Mouse (Mus musculus): Measurements from ENCODE around the gene Socs7. TPM values are rescaled to one million over a fixed set of nuclear protein-coding genes. Genes with fewer than 3 reads are reported as not detected.

Gene Socs7
- polyA plus RNA-seq, 1 experiment: 17.3 TPM

DNA sequence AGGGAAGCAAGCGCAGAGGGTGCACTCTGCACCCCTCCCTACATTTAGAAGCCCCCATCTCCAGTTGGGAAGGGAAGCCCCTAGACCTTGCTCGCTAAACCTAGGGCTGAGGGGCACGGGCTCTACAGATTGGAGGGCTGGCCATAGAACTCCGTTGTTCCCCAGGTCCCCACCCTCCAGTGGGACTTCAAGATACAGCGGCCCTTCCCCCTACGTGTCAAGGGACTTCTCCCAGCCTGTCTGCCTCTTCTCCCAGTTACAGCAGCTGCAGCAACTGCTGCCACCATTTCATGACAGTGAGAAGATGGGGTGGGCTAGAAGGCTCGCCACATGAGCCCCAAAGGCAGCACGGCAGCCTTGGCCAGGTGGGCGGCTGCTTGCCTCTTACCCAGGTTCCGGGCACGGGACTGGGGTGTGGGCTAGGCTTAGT, 42.4 kb downstream of the Socs7 start:
- WGBS: under 1% methylated on average over 11 of the region's 11 CpGs
- Histone ChIP-seq H3K27ac (ENCODE audit: control insufficient read depth, insufficient read depth, low read length) (no peak overlapping the region), H3K4me1 (replicated peaks; ENCODE audit: control insufficient read depth, insufficient read depth, low read length) (peaks cover 33% of the 10 kb centered on the region), H3K36me3 (ENCODE audit: control insufficient read depth, insufficient read depth, low read length) (no peaks in the 10 kb centered on the region), H3K27me3 (ENCODE audit: control insufficient read depth, insufficient read depth, low read length) (no peaks in the 10 kb centered on the region; the same call in 1 of the 2 replicates), H3K4me3 (ENCODE audit: control insufficient read depth, insufficient read depth, low read length) (peak overlapping the region; percentile 37)
- no peak for TF ChIP-seq POLR2A (IDR thresholded peaks at IDR 0.05; ENCODE audit: control insufficient read depth, extremely low read depth, insufficient read depth, low read length, poor library complexity)
- TF ChIP-seq CTCF (IDR thresholded peaks at IDR 0.05; ENCODE audit: borderline replicate concordance, control insufficient read depth, extremely low read depth, insufficient read depth, low read length, poor library complexity): no peak
- DNase-seq: no peak

DNA sequence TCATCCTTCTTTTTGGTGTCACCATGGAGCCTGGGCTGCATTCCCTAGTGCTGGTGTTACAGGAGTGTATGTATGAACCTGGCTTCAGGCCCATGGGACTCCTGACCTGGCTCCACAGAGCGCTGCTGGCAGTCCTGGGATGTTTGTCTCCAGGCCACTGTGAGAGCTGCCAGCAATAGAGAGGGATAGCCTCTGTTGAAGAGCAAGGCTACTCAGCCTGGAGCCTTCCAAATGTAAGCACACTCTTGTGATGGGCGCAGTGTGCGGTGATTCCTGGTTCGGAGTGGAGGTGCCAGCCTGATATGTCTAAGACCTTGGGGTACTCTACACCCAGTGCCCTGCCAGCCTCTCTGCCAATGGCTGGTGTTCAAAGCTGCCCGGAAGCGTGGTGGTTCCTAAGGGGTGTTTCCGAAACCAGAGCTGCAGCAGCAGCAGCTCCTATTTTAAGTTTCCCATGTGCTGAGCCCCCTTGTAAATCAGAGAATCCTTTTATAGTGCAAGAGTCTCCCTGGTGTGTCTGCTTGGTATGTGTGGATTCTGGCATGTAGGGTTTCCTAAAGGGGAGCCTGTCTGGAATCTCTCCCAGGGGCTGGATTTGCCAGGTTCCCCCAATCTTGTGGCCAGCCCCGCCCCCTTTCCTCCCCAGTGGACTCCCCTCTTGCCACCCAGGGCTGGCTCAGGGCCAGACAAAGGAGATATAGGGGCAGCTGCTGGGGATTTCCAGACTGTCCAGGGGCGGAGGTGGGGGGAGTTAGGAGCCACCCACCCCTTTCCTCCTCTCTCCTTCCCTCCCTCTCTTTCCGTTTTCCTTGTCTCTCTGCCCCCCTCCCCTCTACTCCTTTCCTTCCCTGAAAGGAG, 44.0 kb downstream of the Socs7 start:
- Histone ChIP-seq H3K27ac (ENCODE audit: control insufficient read depth, insufficient read depth, low read length) (no peak overlapping the region), H3K36me3 (ENCODE audit: control insufficient read depth, insufficient read depth, low read length) (no peaks in the 10 kb centered on the region), H3K27me3 (ENCODE audit: control insufficient read depth, insufficient read depth, low read length) (no peaks in the 10 kb centered on the region; the same call in 1 of the 2 replicates), H3K4me3 (ENCODE audit: control insufficient read depth, insufficient read depth, low read length) (no peak overlapping the region), H3K4me1 (replicated peaks; ENCODE audit: control insufficient read depth, insufficient read depth, low read length) (peaks cover 23% of the 10 kb centered on the region)
- no peak for DNase-seq
- 88% methylated on average over 10 of the region's 10 CpGs for WGBS
- TF ChIP-seq POLR2A (IDR thresholded peaks at IDR 0.05; ENCODE audit: control insufficient read depth, extremely low read depth, insufficient read depth, low read length, poor library complexity) (no peak), CTCF (IDR thresholded peaks at IDR 0.05; ENCODE audit: borderline replicate concordance, control insufficient read depth, extremely low read depth, insufficient read depth, low read length, poor library complexity) (no peak)

DNA sequence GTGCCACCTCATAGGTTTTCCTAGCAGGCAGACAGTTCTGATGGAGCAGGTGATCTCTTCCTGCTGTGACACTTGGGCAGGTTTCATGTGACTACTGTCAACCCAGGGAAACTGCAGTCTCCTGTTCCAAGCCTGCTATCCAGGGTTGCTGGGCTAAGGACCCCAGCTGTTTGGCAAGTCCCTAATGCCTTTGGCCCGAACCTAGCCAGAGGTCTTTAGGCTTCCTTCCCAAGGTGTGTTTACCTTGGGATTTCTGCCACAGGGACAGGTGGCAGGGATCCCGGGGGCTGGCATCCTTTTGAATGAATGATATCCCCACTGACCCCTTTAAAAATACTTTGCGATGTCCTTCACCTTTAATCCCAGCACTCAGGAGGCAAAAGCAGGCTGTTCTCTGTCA, 45.1 kb downstream of the Socs7 start:
- no peak for DNase-seq
- TF ChIP-seq CTCF (IDR thresholded peaks at IDR 0.05; ENCODE audit: borderline replicate concordance, control insufficient read depth, extremely low read depth, insufficient read depth, low read length, poor library complexity): no peak
- TF ChIP-seq POLR2A (IDR thresholded peaks at IDR 0.05; ENCODE audit: control insufficient read depth, extremely low read depth, insufficient read depth, low read length, poor library complexity): no peak
- H3K4me3 ChIP-seq (ENCODE audit: control insufficient read depth, insufficient read depth, low read length): no peak overlapping the region
- no peak overlapping the region for H3K27ac ChIP-seq (ENCODE audit: control insufficient read depth, insufficient read depth, low read length)
- 91% methylated on average over 3 of the region's 3 CpGs for WGBS
- H3K36me3 ChIP-seq (ENCODE audit: control insufficient read depth, insufficient read depth, low read length): no peaks in the 10 kb centered on the region
- peaks cover 16% of the 10 kb centered on the region for H3K4me1 ChIP-seq (replicated peaks; ENCODE audit: control insufficient read depth, insufficient read depth, low read length)
- no peaks in the 10 kb centered on the region; the same call in 1 of the 2 replicates for H3K27me3 ChIP-seq (ENCODE audit: control insufficient read depth, insufficient read depth, low read length)

DNA sequence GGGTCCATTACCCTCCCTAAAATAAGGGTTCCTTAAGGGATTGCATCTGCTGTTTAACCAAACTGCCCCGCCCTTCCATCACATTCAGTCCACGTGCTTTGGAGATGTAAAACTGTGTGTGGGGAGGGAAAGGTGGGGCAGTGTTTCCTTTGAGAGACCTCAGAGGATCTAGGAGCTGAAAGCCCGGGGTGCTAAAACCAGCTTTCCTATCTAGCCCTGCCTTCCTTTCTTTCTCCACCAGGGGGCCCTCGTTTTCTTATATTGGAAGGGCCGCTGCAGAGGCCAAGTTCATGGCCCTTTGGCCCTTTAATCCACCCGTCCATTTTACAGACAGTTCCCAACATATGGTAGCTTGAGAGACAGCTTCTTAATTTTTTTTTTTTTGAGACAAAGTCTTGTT, 45.8 kb downstream of the Socs7 start:
- 3% methylated on average over 6 of the region's 6 CpGs for WGBS
- no peak for TF ChIP-seq POLR2A (IDR thresholded peaks at IDR 0.05; ENCODE audit: control insufficient read depth, extremely low read depth, insufficient read depth, low read length, poor library complexity)
- TF ChIP-seq CTCF (IDR thresholded peaks at IDR 0.05; ENCODE audit: borderline replicate concordance, control insufficient read depth, extremely low read depth, insufficient read depth, low read length, poor library complexity): no peak; the same call in 1 of the 2 replicates
- Histone ChIP-seq H3K4me3 (ENCODE audit: control insufficient read depth, insufficient read depth, low read length) (no peak overlapping the region), H3K4me1 (replicated peaks; ENCODE audit: control insufficient read depth, insufficient read depth, low read length) (peaks cover 16% of the 10 kb centered on the region), H3K36me3 (ENCODE audit: control insufficient read depth, insufficient read depth, low read length) (no peaks in the 10 kb centered on the region), H3K27ac (ENCODE audit: control insufficient read depth, insufficient read depth, low read length) (no peak overlapping the region), H3K27me3 (ENCODE audit: control insufficient read depth, insufficient read depth, low read length) (no peaks in the 10 kb centered on the region; the same call in 1 of the 2 replicates)
- DNase-seq: peak; percentile 81

DNA sequence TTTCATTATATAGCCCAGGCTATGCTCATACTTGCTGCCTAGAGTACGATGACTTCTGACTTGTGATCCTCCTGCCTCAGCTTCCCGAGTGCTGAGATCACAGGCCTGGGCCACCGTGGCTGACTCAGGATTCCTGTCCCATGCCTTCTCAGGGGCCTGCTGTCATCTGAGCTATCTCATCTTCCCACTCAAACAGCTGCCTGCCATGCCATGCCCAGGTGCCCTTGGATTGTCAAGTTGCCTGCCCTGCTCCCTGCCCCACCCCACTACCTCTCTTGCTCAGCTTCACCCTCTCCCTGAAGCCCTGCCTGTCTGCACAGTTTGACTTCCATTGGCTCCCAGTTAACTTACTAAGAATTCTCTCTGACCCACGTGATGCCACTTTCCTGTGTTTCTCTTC, 48.6 kb downstream of the Socs7 start:
- no peak overlapping the region for H3K4me3 ChIP-seq (ENCODE audit: control insufficient read depth, insufficient read depth, low read length)
- no peak for DNase-seq
- peaks cover 7% of the 10 kb centered on the region for H3K4me1 ChIP-seq (replicated peaks; ENCODE audit: control insufficient read depth, insufficient read depth, low read length)
- TF ChIP-seq CTCF (IDR thresholded peaks at IDR 0.05; ENCODE audit: borderline replicate concordance, control insufficient read depth, extremely low read depth, insufficient read depth, low read length, poor library complexity): no peak
- no peak for TF ChIP-seq POLR2A (IDR thresholded peaks at IDR 0.05; ENCODE audit: control insufficient read depth, extremely low read depth, insufficient read depth, low read length, poor library complexity)
- no peaks in the 10 kb centered on the region for H3K27me3 ChIP-seq (ENCODE audit: control insufficient read depth, insufficient read depth, low read length)
- H3K36me3 ChIP-seq (ENCODE audit: control insufficient read depth, insufficient read depth, low read length): no peaks in the 10 kb centered on the region
- no peak overlapping the region for H3K27ac ChIP-seq (ENCODE audit: control insufficient read depth, insufficient read depth, low read length)
- WGBS: 94% methylated on average over 4 of the region's 4 CpGs

DNA sequence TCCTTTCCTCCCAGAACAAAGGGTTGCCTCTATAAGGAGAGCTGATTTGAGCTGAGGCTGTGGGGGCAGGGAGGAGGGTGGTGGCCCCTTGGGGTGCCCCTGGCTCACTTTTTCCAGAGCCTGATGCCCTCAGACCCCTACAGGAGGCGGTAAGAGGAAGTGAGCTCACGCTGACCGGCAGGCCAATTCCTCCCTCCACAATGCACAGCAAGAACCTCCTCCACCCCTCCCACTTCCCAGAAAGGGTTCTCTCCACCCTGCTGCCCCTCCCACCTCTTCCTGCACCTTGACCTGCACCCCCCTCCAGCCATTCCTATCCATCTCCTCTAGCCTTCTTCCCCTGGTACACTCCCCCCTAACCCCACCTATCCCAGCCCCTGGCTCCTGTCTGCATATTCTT, 49.8 kb downstream of the Socs7 start:
- WGBS: 25% methylated on average over 3 of the region's 3 CpGs
- H3K27me3 ChIP-seq (ENCODE audit: control insufficient read depth, insufficient read depth, low read length): no peaks in the 10 kb centered on the region
- no peaks in the 10 kb centered on the region for H3K36me3 ChIP-seq (ENCODE audit: control insufficient read depth, insufficient read depth, low read length)
- DNase-seq: no peak
- H3K4me3 ChIP-seq (ENCODE audit: control insufficient read depth, insufficient read depth, low read length): no peak overlapping the region
- TF ChIP-seq CTCF (IDR thresholded peaks at IDR 0.05; ENCODE audit: borderline replicate concordance, control insufficient read depth, extremely low read depth, insufficient read depth, low read length, poor library complexity) (no peak), POLR2A (IDR thresholded peaks at IDR 0.05; ENCODE audit: control insufficient read depth, extremely low read depth, insufficient read depth, low read length, poor library complexity) (no peak)
- H3K4me1 ChIP-seq (replicated peaks; ENCODE audit: control insufficient read depth, insufficient read depth, low read length): peaks cover 16% of the 10 kb centered on the region
- H3K27ac ChIP-seq (ENCODE audit: control insufficient read depth, insufficient read depth, low read length): no peak overlapping the region
